Mouse (Mus musculus) retina, adult 2 months (tissue): ENCODE data around the gene Olfr1191-ps1.
"Not testable (repeated sequence)": the region's sequence is repeated elsewhere in the genome, so short reads cannot be mapped to it uniquely, and the experiment has no call there.

Source experiments
- DNase-seq: peaks from one replicate; pipeline ENCODE4 v3.0.0-alpha.2; 2012; ENCODE audit warnings: low read depth, low spot score

Olfr1191-ps1 gene

DNA sequence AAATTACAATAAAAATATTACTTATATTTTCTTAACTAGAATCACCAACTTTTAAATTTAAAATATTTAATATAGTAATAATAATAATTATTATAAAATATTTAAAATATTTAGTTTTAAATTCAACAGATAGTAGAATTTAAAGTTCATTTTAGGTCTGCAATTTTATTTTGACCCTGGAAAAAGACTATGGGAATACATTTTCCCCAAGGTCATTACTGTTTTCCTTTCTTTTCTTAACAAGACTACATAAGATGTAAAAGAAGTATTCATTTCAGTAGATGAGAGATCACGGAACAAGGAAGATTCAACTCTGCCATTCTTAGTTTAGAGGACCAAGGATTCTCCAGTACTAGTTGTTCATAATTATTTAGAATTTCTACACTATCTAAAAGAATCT lies at the start of gene Olfr1191-ps1:
TSS of gene Olfr1191-ps1 (plus strand) at position 301 of the 400 bp plus-strand sequence.
- DNase-seq: not testable (repeated sequence)

DNA sequence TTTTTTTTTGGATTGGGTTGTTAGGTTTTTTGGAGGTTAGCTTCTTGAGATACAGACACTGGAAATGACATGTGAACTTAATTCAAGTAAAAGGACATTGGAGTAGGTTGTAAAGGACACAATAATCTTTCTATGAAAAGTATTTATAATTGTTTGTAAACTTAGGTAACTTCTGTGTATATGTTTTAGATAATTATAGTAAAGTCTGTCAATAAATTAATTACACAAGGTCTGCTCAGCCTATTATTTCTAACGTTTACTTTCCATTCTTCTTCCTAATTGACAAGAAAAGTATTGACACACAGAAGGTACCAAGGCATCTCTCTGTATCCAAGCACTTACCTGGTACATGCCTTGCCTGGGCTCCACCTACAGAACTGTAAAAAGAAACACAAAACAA lies 7.9 kb downstream of the Olfr1191-ps1 start, which contains the start of gene Olfr1192-ps1:
TSS of gene Olfr1192-ps1 (plus strand) at position 301 of the 400 bp plus-strand sequence.
- DNase-seq: no peak

DNA sequence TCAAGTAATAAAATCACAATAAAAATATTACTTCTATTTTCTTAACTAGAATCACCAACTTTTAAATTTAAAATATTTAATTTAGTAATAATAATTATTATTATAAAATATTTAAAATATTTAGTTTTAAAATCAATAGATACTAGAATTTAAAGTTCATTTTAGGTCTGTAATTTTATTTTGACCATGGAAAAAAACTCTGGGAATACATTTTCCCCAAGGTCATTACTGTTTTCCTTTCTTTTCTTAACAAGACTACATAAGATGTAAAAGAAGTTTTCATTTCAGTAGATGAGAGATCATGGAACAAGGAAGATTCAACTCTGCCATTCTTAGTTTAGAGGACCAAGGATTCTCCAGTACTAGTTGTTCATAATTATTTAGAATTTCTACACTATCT lies 35.0 kb downstream of the Olfr1191-ps1 start, which contains the start of gene Olfr1193:
TSS of gene Olfr1193 (plus strand) at position 301 of the 400 bp plus-strand sequence.
- DNase-seq: not testable (repeated sequence)

DNA sequence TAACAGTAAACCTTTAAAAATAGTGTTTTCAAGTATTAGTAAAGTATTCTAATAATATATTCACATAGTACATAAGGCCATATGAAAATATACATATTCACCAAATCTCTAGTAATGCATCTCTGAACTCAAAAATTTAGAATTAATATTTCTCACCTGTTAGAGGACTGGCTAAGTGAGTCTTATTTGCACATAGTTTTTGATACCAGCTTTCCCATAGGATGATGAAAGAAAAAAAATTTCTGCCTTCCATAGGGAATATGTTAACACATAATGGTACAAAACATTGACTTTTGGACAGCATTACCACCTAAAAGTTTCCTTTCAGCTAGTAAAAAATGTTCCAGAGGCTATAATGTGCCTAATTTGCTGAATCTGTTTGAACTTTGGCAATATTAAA lies 48.7 kb downstream of the Olfr1191-ps1 start, which contains the start of gene Olfr1195:
TSS of gene Olfr1195 (minus strand) at position 101 of the 400 bp plus-strand sequence.
- DNase-seq: no peak
